Mouse (Mus musculus): ENCODE measurements at regions not wholly inside any gene's neighbourhood (a gene's known extent, or its start where the extent isn't known, plus 50 kb on each side); places are given as distances from the start of the nearest gene placed in this dataset.
"Not testable (repeated sequence)": the region's sequence is repeated elsewhere in the genome, so short reads cannot be mapped to it uniquely, and the experiment has no call there.

DNA sequence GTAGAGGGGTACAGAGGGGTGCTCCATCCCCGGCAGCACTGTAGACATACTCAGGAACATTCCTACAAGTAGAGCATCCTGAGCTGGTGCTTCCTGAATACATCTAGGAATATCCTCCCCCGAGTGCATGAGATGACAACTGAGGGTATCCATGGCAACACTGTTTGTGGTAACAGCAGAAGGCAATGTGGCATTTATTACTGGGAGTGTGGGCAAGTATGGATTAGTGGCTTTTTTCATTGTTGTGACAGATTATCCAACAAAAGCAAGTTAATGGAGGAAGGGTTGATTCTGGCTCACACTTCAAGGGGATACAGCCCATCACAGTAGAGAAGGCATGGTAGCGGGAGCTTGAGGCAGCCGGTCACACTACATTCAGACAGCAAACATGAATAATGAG is 114.0 kb upstream of the Nxpe4 start:
- peak in 1 of 2 experiments; percentile 62 for DNase-seq (ENCODE audit: low spot score in 2 of 2)

DNA sequence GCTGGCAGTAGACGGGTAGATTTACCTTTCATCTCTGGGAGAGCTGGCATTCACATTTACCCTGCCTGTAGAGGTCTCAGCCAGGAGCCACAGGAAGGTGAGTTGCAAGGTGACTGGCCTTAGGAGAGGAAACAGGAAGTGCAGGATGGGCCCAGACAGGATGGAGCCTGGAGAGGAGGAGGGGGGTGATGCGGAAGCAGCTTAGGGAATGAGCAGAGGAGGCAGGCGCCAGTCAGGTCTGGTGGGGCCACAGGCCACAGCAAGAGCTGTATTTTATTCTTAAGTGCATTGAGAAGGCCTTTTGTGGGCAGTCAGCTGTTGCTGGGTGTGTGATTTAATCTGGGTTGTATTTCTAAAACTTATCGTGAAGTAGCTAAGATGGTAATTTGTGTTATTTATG is 108.2 kb upstream of the Nxpe4 start:
- no peak for DNase-seq (ENCODE audit: low spot score in 2 of 2)

DNA sequence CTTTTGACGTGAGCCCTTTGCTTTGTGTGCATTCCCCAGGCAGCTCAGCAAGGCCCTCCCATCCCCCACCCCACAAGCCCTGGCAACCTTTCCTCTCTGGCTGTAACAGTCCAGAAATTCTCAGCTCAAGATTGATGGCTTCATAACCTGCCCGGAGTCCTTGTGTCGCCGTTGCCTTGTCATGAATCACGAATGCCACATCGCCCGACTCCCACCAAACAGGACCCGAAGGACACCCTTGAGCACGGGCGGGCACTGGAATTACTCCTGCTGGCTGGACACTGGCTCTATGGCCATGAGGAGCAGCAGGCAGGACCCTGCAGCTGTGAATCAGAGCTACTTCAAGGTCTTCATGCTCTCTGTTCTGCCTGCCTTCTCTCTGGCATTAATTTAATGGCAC is 106.6 kb upstream of the Nxpe4 start:
- DNase-seq (ENCODE audit: low spot score in 2 of 2), result no peak

DNA sequence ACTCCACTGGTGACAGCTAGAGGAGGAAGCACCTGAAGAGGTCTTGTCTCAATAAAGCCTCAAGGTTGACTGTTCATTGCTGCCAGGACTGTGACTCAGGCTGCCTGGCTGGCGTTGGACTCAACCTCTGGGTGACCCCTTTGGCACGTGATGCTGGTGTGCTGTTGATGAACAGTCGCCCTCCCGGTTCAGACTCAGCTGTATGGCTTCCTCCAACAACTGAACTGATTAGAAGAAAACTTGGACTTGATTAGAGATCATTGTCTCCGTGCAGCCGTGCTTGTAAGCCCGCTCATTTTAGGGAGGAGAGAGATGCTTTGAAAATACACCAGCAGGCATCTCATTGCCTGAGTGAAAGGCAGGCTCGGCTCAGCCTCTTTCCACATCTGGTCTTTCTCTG is 103.2 kb upstream of the Nxpe4 start:
- DNase-seq (ENCODE audit: low spot score in 2 of 2), result no peak

- DNase-seq (ENCODE audit: low spot score in 2 of 2), result no peak
Observed at GRCm38 (mm10) chr9:48059549-48060165, 102.2 kb upstream of the Nxpe4 start.

DNA sequence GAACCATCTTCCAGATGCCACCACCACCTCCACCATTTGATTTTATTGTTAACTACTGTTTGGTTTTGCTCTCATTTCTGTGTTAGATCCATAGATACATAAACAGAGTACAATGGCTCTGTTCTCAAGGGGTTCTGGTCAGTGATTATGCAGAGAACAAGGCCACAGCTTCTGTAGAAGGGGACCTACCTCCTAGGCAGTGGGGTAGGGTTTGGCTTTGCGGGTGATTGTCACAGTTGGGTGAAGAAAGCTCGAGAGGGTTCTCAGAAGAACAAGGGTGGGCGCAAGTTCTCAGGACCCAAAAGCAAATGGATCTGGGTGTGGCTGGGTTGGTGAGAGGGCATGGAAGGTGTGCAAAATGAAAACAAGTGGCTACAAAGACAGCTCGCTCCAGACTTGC is 100.8 kb upstream of the Nxpe4 start:
- no peak for DNase-seq (ENCODE audit: low spot score in 2 of 2)

- no peak for DNase-seq (ENCODE audit: low spot score in 2 of 2)
Observed at GRCm38 (mm10) chr9:48066730-48067345, 95.0 kb upstream of the Nxpe4 start.

DNA sequence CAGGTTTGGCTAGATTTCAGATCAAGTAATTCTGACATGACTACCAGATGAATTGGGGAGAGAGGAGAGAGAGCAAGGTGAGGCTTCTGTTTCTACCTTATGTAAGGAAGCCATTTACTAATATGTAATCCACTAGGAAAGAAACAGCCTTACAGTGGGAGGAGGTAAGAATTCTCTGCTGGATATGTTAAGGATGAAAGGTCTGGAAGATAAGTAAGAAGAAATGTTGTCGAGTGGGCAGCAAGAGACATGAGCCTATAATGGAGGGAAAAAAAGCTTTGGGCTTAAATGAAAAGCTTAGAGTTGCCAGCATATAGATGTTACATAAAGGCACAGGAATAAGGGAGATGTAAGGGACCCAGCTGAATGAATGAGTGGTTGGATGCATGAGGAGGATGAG is 89.2 kb upstream of the Nxpe4 start:
- no peak for DNase-seq (ENCODE audit: low spot score in 2 of 2)

DNA sequence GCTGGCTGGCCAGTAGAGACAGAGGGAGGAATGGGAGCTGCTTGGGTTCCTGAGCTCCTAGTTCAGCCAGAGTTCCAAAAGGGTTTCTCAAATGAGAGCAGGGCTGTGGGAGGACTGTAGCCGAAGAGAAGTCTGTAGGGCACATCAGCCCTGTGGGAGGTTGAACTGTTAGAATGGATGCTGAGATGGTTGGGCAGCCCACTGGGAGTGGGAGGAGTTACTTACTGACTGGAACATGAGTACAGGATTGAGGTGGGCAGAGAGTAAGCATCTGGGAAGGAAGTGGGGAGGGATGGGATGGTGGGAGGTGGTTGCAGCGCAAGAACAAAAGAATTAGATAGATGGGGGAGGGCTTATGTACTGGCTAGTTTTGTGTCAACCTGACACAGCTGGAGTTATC is 88.7 kb upstream of the Nxpe4 start:
- no peak for DNase-seq (ENCODE audit: low spot score in 2 of 2)

GRCm38 (mm10) chr9:48075661-48076240 is 86.1 kb upstream of the Nxpe4 start:
- no peak for DNase-seq (ENCODE audit: low spot score in 2 of 2)

DNA sequence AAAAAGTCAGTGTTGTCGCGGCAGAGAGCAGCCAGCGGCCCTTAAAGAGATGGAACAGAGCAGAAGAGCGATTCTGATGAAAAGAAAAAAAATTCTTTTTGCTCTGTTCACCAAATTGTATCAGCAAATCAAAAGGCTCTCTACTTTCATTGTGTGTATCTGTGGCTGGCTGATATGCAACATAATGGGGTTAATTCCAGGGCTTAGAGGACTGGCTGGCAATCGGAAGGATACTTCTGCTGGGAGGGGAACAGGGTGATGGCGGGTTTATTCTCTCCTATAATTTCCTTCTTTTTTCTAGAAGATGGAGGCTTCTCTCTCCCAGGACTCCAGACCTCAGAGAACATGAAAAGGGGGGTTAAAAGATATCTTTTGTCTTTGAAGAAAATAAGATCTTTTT is 79.4 kb upstream of the Nxpe4 start:
- no peak for DNase-seq (ENCODE audit: low spot score in 2 of 2)

GRCm38 (mm10) chr9:48084196-48084595 is 77.6 kb upstream of the Nxpe4 start:
- not testable (repeated sequence) for DNase-seq (ENCODE audit: low spot score in 2 of 2)

DNA sequence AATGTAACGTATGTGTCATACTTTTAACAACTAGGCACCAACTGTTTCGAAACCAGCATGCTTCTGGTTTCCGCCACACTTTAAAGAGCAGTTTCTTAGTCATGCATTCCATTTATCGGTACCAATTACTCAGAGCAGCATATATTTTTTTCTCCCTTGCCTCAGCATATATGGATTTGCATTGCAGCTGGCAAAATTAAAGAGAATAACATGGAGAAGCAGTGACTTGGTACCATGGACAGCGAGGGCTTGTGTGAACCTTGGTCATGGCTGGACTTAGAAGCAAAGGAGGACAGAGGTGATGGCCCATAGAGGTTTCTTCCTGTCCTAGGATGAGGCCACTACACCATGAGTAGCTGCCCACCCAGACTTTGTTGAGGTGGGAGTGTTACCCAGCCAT is 72.2 kb upstream of the Nxpe4 start:
- no peak for DNase-seq (ENCODE audit: low spot score in 2 of 2)

DNA sequence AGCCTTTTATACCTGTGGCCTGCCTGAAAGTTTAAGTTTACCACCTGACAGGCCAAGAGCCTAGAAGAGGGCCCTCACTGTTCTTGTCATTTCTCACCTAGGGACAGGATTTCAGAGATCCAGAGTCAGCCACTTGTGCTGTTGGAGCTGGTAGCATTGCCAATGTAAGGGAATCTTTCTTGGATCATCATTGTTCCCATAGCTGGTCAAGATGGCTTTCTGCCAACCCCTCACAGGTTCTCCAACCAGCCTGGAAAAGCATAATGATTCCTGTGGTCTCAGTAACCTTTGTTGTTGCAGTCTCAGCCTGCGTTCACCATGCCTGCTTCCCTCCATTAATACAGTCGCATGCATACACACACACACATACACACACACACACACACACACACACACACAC is 67.1 kb upstream of the Nxpe4 start:
- no peak for DNase-seq (ENCODE audit: low spot score in 2 of 2)

GRCm38 (mm10) chr9:48099846-48100245 is 62.0 kb upstream of the Nxpe4 start:
- DNase-seq (ENCODE audit: low spot score in 2 of 2), result no peak

- DNase-seq (ENCODE audit: low spot score in 2 of 2), result no peak
Observed at GRCm38 (mm10) chr9:48106441-48107167, 55.2 kb upstream of the Nxpe4 start.

- DNase-seq (ENCODE audit: low spot score in 2 of 2), result peak in 1 of 2 experiments; percentile 32
Observed at GRCm38 (mm10) chr9:48108994-48109619, 52.7 kb upstream of the Nxpe4 start.

- no peak for DNase-seq (ENCODE audit: low spot score in 2 of 2)
Observed at GRCm38 (mm10) chr9:48111316-48111890, 50.4 kb upstream of the Nxpe4 start.
